Mouse (Mus musculus) lung, embryonic 14.5 days (tissue): ENCODE data around the gene Egln3. TPM values are rescaled to one million over a fixed set of nuclear protein-coding genes. Genes with fewer than 3 reads are reported as not detected.

Source experiments
- ATAC-seq: fragments of 200-750 bp; cut with Nextera tagmentation; 2 replicates; pipeline ENCODE4 v1.8.0; 2017; ENCODE audit warnings: mild to moderate bottlenecking, moderate TSS enrichment, moderate library complexity; ENCODE audit not compliant: insufficient read depth
- DNase-seq: peaks from one replicate; pipeline ENCODE4 v3.0.0-alpha.2; 2015
- H3K27ac ChIP-seq: fragments of 300-500 bp; sonication (generic); 2 replicates; pipeline ENCODE4 v1.5.1; 2014; ENCODE audit warnings: low read depth, mild to moderate bottlenecking, moderate library complexity
- H3K27me3 ChIP-seq: fragments of 300-500 bp; sonication (generic); 2 replicates; pipeline ENCODE4 v1.6.1; 2014; ENCODE audit warnings: low read length, control low read depth; ENCODE audit not compliant: insufficient read depth
- H3K36me3 ChIP-seq: fragments of 300-500 bp; sonication (generic); 2 replicates; pipeline ENCODE4 v1.6.1; 2014; ENCODE audit warnings: control low read depth; ENCODE audit not compliant: insufficient read depth
- H3K4me1 ChIP-seq: fragments of 300-500 bp; sonication (generic); 2 replicates; pipeline ENCODE4 v1.6.1; 2014; ENCODE audit warnings: antibody characterized with exemption, control low read depth; ENCODE audit not compliant: insufficient read depth
- H3K4me2 ChIP-seq: fragments of 300-500 bp; sonication (generic); 2 replicates; pipeline ENCODE4 v1.6.1; 2014; ENCODE audit warnings: mild to moderate bottlenecking
- H3K4me3 ChIP-seq: fragments of 300-500 bp; sonication (generic); 2 replicates; pipeline ENCODE4 v1.5.1; 2014; ENCODE audit warnings: low read depth, low read length
- H3K9ac ChIP-seq: fragments of 300-500 bp; sonication (generic); 2 replicates; pipeline ENCODE4 v1.6.1; 2014
- H3K9me3 ChIP-seq: fragments of 300-500 bp; sonication (generic); 2 replicates; pipeline ENCODE4 v1.6.1; 2016; ENCODE audit warnings: low read depth, low read length, control low read depth
- CTCF ChIP-seq: IDR thresholded peaks from 2 replicates; pipeline ENCODE4 v1.5.1; 2016; ENCODE audit warnings: antibody characterized with exemption, low read depth
- WGBS: fragments of 180-500 bp; shearing (Covaris S2); extraction: QIAGEN DNeasy Blood & Tissue Kit; methylation state at CpG from one replicate; pipeline ENCODE4 v1.1.7; 2014; 5-methylcytosine and 5-hydroxymethylcytosine counted together
- polyA plus RNA-seq: library from polyadenylated mRNA; unstranded; fragments of >200 nt; fragmentation: Nextera tagmentation; extraction: Ambion mirVana; gene quantifications from 2 replicates; pipeline ENCODE4 v1.2.1, GENCODE M21; 2014

Gene Egln3
- polyA plus RNA-seq, 1 experiment from 2014 or later, result 11.4 TPM

DNA sequence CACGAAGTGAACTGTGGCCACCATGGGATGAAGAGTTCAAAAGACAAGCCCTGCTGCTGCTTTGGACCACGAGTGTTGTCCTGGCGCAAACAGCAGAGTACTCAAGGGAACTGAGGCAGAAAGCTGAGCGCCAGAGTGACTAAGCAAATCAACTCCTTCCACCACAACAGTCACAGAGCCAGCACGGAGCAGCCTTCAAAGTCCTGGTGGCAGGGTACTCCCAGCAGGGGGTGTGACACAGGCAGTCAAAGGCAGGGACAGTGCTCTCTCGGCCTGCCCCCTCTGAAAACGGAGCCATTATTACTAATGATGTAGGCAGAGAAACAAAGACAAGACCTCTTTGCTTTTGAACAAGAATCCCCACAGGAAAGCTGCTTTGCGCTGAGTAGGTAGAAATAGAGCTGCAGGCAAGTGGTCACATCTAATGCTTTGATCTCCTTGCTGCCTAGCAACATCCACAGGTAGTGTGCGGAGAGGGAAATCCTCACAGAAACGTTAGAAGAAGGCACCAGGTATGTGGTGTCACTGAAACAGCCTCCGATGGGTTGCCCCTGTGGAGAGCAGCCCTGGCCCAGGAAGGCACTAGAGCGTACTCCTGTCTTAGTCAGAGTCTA is 56.6 kb downstream of the Egln3 start:
- Histone ChIP-seq H3K36me3 (no peaks in the 10 kb centered on the region), H3K27me3 (no peaks in the 10 kb centered on the region)
- 24% methylated on average over 12 of the region's 12 CpGs for WGBS

More for the DNA sequence above, 56.6 kb downstream of the Egln3 start:
- Histone ChIP-seq H3K27ac (no peak overlapping the region), H3K9me3 (no peaks in the 10 kb centered on the region), H3K9ac (no peak overlapping the region), H3K4me2 (no peak overlapping the region), H3K4me3 (no peak overlapping the region), H3K4me1 (no peaks in the 10 kb centered on the region)
- TF ChIP-seq CTCF, result no peak
- no peak for ATAC-seq
- peak; percentile 11 for DNase-seq
